Mouse (Mus musculus) liver, embryonic 14.5 days (tissue): ENCODE data around the gene Trmt1.

Source experiments
- CTCF ChIP-seq: IDR thresholded peaks from 2 replicates; pipeline ENCODE4 v1.5.1; 2016; ENCODE audit warnings: antibody characterized with exemption, low read depth, control low read depth
- EP300 ChIP-seq: IDR thresholded peaks from 2 replicates; pipeline ENCODE4 v1.6.1; 2016; ENCODE audit warnings: antibody characterized with exemption, low read depth

DNA sequence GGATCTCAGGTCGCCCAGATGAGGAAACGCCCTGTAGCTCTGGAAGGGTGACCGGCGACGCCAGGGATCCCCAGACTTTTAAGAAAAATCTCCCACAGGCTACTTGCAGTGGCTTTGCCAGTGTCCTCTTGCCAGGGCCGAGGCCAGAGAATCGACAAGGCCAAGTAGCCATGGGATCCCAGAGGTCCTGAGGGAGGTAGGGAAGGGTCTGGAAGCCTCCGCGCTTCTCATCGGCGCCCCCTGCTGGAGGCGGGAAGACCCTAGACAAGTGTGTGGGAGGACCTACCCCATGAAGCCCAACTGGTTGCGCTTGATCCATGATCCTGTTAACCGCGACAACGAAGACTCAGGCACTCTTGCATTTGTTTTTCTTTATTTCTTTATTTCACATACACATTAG is 18.2 kb downstream of the Trmt1 start:
- TF ChIP-seq CTCF: peak; percentile 99
- no peak for TF ChIP-seq EP300
